Mouse (Mus musculus) frontal cortex, postnatal 25 days (tissue): ENCODE data around the gene Ntn1.

Source experiments
- DNase-seq, 2 experiments: peaks; one replicate each; pipeline ENCODE4 v3.0.0; 2022; ENCODE audit warnings: low spot score in 2 of 2

The Ntn1 gene

GRCm38 (mm10) chr11:68384131-68384530 is 16.5 kb downstream of the Ntn1 start:
- no peak for DNase-seq

GRCm38 (mm10) chr11:68383519-68383918 is 17.1 kb downstream of the Ntn1 start:
- DNase-seq, result no peak

- DNase-seq, result no peak
These were observed 18.8 kb downstream of the Ntn1 start for GRCm38 (mm10) chr11:68381833-68382232.

DNA sequence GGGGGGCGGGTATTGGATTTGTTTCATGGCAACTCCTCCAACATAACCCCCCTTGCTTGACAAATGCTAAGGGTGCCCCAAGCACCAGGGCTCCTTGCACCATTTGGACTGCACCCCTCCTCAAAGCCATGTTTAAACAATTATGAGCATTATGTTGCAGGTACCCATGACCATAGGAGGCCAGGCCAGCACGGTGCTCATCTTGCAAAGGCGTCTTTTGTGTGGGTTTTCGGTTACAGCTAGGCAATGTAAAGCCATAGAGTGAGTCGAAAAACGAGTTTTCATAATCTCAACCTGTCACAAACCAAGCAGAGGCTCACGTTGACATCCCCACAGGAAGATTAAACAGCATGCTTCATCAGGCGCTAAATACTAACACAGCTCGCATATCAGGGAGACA is 19.3 kb downstream of the Ntn1 start:
- no peak for DNase-seq

- no peak for DNase-seq
These were observed 21.5 kb downstream of the Ntn1 start for GRCm38 (mm10) chr11:68378946-68379764.

GRCm38 (mm10) chr11:68378419-68378818 is 22.2 kb downstream of the Ntn1 start:
- DNase-seq, result no peak

GRCm38 (mm10) chr11:68373105-68373504 is 27.5 kb downstream of the Ntn1 start:
- DNase-seq, result no peak

GRCm38 (mm10) chr11:68371609-68372008 is 29.0 kb downstream of the Ntn1 start:
- no peak for DNase-seq

DNA sequence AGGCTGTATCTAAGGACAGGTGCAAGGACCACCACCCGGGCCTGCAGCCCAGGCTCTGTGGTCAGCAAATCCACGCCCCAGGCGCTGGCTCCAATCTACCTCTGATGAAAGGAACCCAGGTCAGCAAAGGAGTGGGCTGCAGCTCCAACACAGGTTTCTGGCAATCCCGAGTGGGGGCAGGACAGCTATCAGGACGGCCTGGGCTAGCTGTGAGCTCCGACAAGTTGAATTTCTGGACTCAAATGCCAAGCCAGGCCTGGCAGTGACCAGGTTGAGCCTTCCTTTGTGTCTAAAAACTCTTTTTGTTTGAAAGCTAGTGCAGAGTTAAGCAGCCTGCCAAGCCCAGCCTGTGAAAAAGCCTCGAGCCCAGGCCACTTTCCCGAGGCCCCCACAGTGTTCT is 43.7 kb downstream of the Ntn1 start:
- no peak for DNase-seq

- no peak for DNase-seq
These were observed 45.1 kb downstream of the Ntn1 start for GRCm38 (mm10) chr11:68355561-68355960.

GRCm38 (mm10) chr11:68354848-68355247 is 45.8 kb downstream of the Ntn1 start:
- DNase-seq, result no peak

- DNase-seq, result no peak
These were observed 48.4 kb downstream of the Ntn1 start for GRCm38 (mm10) chr11:68352236-68352635.

- DNase-seq, result no peak
These were observed 51.8 kb downstream of the Ntn1 start for GRCm38 (mm10) chr11:68348851-68349250.

GRCm38 (mm10) chr11:68348083-68348482 is 52.5 kb downstream of the Ntn1 start:
- DNase-seq, result no peak

- DNase-seq, result no peak
These were observed 53.1 kb downstream of the Ntn1 start for GRCm38 (mm10) chr11:68347508-68347907.

DNA sequence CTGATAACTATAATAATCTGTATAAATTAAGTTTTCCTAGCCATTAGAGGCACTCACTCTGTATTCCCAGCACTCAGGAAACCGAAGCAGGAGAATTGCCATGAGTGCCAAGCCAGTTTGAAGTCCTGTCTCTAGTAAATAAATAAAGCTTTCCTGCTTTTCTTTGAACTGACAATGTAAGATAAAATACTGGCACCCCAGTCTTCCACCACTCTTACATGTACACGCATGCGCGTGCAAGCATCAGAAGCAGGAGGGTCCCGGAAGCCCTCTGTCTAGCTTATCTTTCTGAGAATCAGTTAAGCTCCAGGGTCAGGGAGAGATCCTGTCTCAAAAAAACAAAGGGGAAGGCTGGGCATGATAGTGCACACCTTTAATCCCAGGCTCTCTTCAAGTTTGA is 54.5 kb downstream of the Ntn1 start:
- no peak for DNase-seq

- DNase-seq, result no peak
These were observed 56.4 kb downstream of the Ntn1 start for GRCm38 (mm10) chr11:68344221-68344620.

DNA sequence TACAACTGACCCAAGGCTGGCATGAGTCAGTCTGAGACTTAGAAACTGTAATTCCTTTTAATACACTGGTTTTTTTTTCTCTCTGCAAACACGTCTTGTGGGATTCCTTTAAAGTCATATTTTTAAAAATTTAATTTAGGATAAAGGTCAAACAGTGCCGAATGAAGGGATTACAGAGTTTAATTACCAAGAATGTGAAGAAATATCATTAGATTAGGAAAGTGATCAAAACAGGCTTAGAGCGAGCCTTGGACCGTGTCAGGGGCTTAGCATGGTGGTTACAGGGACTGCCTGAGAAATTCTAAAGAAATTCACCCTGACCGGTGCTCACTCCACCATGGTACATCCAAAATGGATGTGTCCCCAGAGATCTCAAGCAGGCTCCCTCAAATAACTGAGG is 57.9 kb downstream of the Ntn1 start:
- no peak for DNase-seq

DNA sequence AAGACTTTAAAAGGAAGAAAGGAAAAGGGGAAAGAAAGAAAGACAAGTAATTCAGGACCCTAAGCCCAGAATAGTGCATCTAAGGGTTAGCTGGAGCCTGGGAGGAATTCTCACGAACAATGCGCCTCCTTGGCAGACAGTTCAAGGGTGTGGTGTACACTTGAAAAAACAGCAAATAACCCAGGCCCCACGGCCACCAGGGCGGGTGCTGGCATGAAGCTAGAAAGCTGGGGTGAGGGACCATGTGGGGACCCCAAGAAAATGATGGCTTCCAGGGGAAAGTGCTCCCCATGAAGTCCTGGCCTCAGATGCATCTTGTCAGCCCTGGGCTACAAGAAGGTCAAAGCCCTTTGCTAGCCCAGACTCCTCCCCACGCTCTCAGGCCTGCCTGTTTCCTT is 58.6 kb downstream of the Ntn1 start:
- no peak for DNase-seq

DNA sequence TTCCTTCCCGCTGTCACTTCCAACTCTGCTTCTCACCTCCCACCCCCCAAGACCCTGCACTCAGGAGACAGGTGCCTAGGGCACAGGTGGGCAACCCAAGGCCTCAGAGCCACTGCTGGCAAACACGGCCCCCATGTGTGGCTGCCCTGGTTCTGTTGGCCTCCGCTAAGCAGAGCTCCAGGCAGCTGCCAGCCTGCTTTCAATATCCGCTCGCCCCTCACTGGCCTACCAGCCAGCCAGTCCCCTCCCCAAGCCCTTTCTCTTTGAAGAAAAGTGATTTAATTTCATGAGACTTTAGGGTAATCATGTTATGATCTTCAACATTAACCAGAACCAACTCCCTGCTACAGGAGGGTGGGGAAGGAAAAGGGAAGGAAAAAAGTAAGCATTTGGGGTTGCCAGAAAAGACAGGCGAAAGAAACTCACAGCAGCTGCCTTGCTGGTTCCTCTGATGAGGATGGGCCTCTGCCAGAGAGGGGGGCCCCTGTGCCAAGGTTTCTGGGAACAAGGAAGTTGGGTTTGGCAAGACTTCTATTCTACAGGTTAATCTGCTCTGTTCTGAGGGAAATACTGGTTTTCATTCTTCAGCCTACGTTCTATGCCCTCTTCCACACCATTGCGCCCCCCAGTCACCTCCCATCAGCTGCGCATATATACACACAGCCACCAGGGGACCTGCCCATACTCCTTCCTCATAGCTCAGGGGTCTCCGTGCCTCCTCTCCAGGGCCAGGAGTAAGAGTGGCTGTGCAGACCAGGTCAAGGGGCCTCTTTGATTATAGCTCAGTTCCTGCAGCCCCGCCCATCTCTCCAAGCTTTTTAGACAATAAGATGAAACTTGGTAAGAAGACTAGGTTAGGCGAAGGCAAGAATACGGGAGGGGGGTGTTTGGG is 59.3 kb downstream of the Ntn1 start:
- no peak for DNase-seq

DNA sequence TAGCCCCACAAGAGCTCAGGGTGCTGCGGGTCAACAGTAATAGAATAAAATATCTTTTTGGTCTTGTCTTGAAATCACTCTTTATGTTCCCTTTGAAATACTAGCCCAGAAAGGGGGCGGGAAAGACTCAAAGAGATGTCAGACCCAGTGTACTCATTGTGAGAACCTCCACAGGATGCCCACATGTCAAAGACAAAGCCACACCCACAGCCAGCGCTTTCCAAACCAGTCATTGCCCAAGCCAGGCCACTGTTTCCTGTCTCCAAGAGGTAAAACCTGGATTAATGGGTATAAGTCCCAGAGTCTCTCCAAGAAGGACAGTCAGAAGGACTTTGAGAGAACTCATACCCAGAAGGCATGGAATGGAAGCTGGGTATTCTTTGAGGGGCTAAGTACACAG is 60.3 kb downstream of the Ntn1 start:
- no peak for DNase-seq

DNA sequence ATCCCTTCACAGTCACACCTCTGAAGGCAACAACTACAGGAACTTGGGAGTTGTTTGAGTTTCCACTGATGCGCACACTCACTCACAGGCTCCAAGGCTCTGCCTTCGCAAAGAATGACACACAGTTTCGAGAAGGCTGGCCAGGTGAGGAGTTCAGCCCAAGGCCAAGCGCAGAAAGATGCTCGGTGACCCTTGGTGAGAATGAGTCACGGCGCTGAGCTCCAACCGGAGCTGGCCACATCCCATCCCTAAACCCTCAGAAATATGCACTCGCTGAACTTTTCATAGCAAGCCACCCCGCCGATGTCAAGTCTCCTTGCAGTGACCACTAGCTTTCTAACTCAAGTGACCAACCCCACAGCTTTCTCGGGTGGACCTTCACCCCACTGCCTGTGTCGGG is 60.8 kb downstream of the Ntn1 start:
- no peak for DNase-seq

DNA sequence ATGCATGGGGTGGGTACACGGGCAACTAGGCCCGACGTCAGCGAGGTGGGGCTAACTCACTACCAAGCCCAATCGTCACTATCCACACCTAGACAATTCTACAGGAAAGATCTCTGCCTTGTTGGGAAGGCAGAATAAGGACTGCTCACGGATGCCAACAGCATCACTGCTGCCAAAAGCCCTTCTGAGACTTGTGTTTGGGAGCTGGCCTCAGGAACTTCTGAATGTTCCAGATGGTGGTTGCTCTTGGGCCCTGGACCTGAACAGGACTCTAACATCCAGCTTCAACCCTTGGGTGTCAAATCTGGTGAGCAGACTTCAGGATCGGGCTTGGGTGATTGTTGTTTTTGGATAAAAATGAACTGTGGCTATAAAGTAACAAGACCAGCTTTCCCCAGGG is 61.3 kb downstream of the Ntn1 start:
- DNase-seq, result no peak
